Mouse (Mus musculus) layer of hippocampus, adult 2 months (tissue): ENCODE measurements at regions not wholly inside any gene's neighbourhood (a gene's known extent, or its start where the extent isn't known, plus 50 kb on each side); places are given as distances from the start of the nearest gene placed in this dataset.

ENCODE experiments used
- DNase-seq, 2 experiments: peaks; one replicate each; pipeline ENCODE4 v3.0.0; 2022; ENCODE audit warnings: low spot score in 2 of 2
- H3K27ac ChIP-seq: fragments of 200-600 bp; 2 replicates; pipeline ENCODE4 v1.8.1; 2022
- H3K4me3 ChIP-seq: fragments of 200-600 bp; 2 replicates; pipeline ENCODE4 v1.8.1; 2022; ENCODE audit warnings: mild to moderate bottlenecking
- CTCF ChIP-seq: fragments of 200-600 bp; conservative IDR thresholded peaks from 2 replicates; pipeline ENCODE4 v1.8.1; 2022; ENCODE audit warnings: antibody characterized with exemption, mild to moderate bottlenecking, moderate library complexity

DNA sequence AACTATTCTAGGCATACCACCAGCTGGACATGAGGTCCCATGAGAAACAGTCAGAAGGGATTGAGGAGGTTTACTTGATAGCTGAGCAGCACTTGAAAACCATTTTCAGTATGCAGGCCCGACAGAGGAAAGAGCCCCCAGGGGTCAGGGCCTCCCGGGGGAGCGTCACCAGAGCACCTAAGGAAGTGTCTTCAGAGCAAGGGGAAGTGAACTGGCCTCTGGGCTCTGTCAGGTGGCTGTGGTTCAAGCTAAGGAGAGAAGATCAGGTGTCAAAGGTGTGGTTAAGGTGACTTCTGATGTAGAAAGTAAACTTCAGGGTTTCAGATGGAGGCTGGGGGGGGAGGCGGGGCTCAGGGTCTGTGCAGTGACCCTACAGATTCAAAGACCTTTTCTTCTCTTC, 57.3 kb downstream of the Bhlhe40 start:
- no peak for TF ChIP-seq CTCF
- no peak overlapping the region for H3K27ac ChIP-seq
- no peak overlapping the region for H3K4me3 ChIP-seq
- DNase-seq = no peak

GRCm38 (mm10) chr6:108718887-108719286, 58.5 kb downstream of the Bhlhe40 start:
- H3K27ac ChIP-seq = no peak overlapping the region
- no peak for TF ChIP-seq CTCF
- no peak for DNase-seq
- no peak overlapping the region for H3K4me3 ChIP-seq

GRCm38 (mm10) chr6:108719977-108720376, 59.5 kb downstream of the Bhlhe40 start:
- no peak overlapping the region for H3K27ac ChIP-seq
- no peak overlapping the region for H3K4me3 ChIP-seq
- TF ChIP-seq CTCF = no peak
- DNase-seq = no peak

DNA sequence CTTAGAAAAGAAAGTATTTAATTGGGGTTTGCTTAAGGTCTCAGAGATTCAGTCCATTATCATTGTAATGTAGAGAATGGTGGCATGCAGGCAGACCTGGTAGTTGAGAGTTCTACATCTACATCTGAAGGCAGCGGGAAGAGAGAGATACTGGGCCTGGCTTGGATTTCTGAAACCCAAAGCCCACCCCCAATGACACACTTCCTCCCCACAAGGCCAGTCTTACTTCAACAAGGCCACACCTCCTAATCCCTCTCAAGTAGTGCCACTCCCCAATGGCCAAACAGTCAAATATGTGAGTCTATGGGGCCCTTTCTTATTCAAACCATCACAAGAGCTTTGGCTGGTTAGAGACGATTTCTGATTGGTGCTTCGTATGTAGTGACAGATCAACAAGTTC, 60.5 kb downstream of the Bhlhe40 start:
- no peak for DNase-seq
- no peak overlapping the region for H3K4me3 ChIP-seq
- no peak overlapping the region for H3K27ac ChIP-seq
- TF ChIP-seq CTCF = no peak

DNA sequence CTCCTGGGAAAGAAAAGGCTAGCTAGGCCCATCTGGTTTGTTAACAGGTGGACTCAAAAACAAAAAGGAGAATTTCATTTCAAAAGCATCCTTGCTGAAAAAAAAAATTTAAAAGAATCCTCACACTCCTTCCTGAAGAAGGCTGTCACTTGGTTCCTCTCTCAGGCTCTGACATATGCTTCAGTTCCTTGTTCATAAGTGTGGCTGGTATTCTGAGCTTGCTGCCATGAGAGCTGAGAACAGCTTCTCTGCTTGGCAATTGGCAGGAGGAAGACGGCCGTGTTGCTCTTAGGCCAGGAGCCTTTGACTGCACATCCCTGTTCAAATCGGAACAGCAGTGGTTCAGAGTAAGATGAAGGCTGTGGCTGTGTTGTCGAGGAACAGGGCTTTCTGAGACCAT, 61.1 kb downstream of the Bhlhe40 start:
- no peak overlapping the region for H3K4me3 ChIP-seq
- peak overlapping the region; percentile 62 for H3K27ac ChIP-seq
- no peak for DNase-seq
- no peak for TF ChIP-seq CTCF

DNA sequence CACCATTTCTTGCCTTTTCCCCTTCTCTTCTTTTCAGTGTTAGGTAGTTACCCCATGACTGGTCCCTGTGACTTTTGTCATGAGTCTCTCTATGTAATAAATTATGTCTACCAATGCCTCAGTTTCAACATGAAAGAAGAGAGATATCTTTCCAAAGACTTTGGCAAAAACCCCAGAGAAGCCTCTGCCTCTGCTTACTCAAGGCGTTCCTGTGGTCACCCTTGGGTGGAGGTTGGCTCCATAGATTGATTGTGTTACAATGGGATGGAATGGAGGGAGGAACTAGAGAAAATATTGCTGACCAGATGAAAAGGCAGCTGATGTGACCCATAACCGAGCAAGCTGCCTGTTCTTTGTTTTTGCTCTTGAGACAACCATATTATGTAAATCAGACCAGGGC, 59.7 kb upstream of the Arl8b start:
- Histone ChIP-seq H3K4me3 (no peak overlapping the region), H3K27ac (no peak overlapping the region)
- no peak for TF ChIP-seq CTCF
- DNase-seq = no peak

- no peak for DNase-seq
- Histone ChIP-seq H3K4me3 (no peak overlapping the region), H3K27ac (no peak overlapping the region)
- no peak for TF ChIP-seq CTCF
Observed at GRCm38 (mm10) chr6:108723751-108724150, 59.1 kb upstream of the Arl8b start.

- no peak for DNase-seq
- TF ChIP-seq CTCF = 0 out of 2 replicates have a peak, but pooled peaks have one; percentile 11
- Histone ChIP-seq H3K4me3 (no peak overlapping the region), H3K27ac (no peak overlapping the region)
Observed at GRCm38 (mm10) chr6:108731107-108731630, 51.7 kb upstream of the Arl8b start.
